Mouse (Mus musculus): ENCODE measurements around the gene Tbc1d9b. TPM values are rescaled to one million over a fixed set of nuclear protein-coding genes. Genes with fewer than 3 reads are reported as not detected.
A peak's percentile ranks its signal among the peaks of the same experiment; 100 is the strongest.
"Not testable (repeated sequence)": the region's sequence is repeated elsewhere in the genome, so short reads cannot be mapped to it uniquely, and the experiment has no call there.

The Tbc1d9b gene
- polyA plus RNA-seq, 1 experiment: 72.3 TPM

GRCm38 (mm10) chr11:50100548-50101307, 30.5 kb upstream of the Tbc1d9b start:
- Histone ChIP-seq H3K4me3 (ENCODE audit: insufficient read depth, low read length) (no peak overlapping the region), H3K4me1 (ENCODE audit: control insufficient read depth, insufficient read depth, low read length) (no peaks in the 10 kb centered on the region), H3K27ac (ENCODE audit: insufficient read depth, low read length) (no peak overlapping the region)
- TF ChIP-seq POLR2A (IDR thresholded peaks at IDR 0.05; ENCODE audit: low read depth, low read length): no peak
- TF ChIP-seq CTCF (IDR thresholded peaks at IDR 0.05; ENCODE audit: borderline replicate concordance, insufficient read depth, low read length): no peak

- H3K27ac ChIP-seq (ENCODE audit: insufficient read depth, low read length); H3K4me3 ChIP-seq (ENCODE audit: insufficient read depth, low read length); H3K4me1 ChIP-seq (ENCODE audit: control insufficient read depth, insufficient read depth, low read length): not testable (repeated sequence)
Measured at GRCm38 (mm10) chr11:50101962-50102361, 29.2 kb upstream of the Tbc1d9b start.

- no peaks in the 10 kb centered on the region for H3K4me1 ChIP-seq (ENCODE audit: control insufficient read depth, insufficient read depth, low read length)
- TF ChIP-seq CTCF (IDR thresholded peaks at IDR 0.05; ENCODE audit: borderline replicate concordance, insufficient read depth, low read length) (no peak), POLR2A (IDR thresholded peaks at IDR 0.05; ENCODE audit: low read depth, low read length) (no peak)
- no peak overlapping the region for H3K27ac ChIP-seq (ENCODE audit: insufficient read depth, low read length)
- no peak overlapping the region for H3K4me3 ChIP-seq (ENCODE audit: insufficient read depth, low read length)
Measured at GRCm38 (mm10) chr11:50104016-50104415, 27.2 kb upstream of the Tbc1d9b start.

- Histone ChIP-seq H3K4me1 (ENCODE audit: control insufficient read depth, insufficient read depth, low read length) (no peaks in the 10 kb centered on the region), H3K27ac (ENCODE audit: insufficient read depth, low read length) (no peak overlapping the region), H3K4me3 (ENCODE audit: insufficient read depth, low read length) (no peak overlapping the region)
- no peak for TF ChIP-seq CTCF (IDR thresholded peaks at IDR 0.05; ENCODE audit: borderline replicate concordance, insufficient read depth, low read length)
- TF ChIP-seq POLR2A (IDR thresholded peaks at IDR 0.05; ENCODE audit: low read depth, low read length): no peak
Measured at GRCm38 (mm10) chr11:50105237-50105636, 26.0 kb upstream of the Tbc1d9b start.

- Histone ChIP-seq H3K4me1 (ENCODE audit: control insufficient read depth, insufficient read depth, low read length) (no peaks in the 10 kb centered on the region), H3K27ac (ENCODE audit: insufficient read depth, low read length) (no peak overlapping the region), H3K4me3 (ENCODE audit: insufficient read depth, low read length) (no peak overlapping the region)
- TF ChIP-seq POLR2A (IDR thresholded peaks at IDR 0.05; ENCODE audit: low read depth, low read length): no peak
- TF ChIP-seq CTCF (IDR thresholded peaks at IDR 0.05; ENCODE audit: borderline replicate concordance, insufficient read depth, low read length): no peak
Measured at GRCm38 (mm10) chr11:50106024-50106423, 25.2 kb upstream of the Tbc1d9b start.

GRCm38 (mm10) chr11:50108823-50109244, 22.4 kb upstream of the Tbc1d9b start:
- no peaks in the 10 kb centered on the region for H3K4me1 ChIP-seq (ENCODE audit: control insufficient read depth, insufficient read depth, low read length)
- TF ChIP-seq CTCF (IDR thresholded peaks at IDR 0.05; ENCODE audit: borderline replicate concordance, insufficient read depth, low read length): no peak
- TF ChIP-seq POLR2A (IDR thresholded peaks at IDR 0.05; ENCODE audit: low read depth, low read length): no peak
- no peak overlapping the region for H3K27ac ChIP-seq (ENCODE audit: insufficient read depth, low read length)

GRCm38 (mm10) chr11:50114329-50114728, 16.9 kb upstream of the Tbc1d9b start:
- TF ChIP-seq CTCF (IDR thresholded peaks at IDR 0.05; ENCODE audit: borderline replicate concordance, insufficient read depth, low read length) (peak; percentile 89), POLR2A (IDR thresholded peaks at IDR 0.05; ENCODE audit: low read depth, low read length) (no peak)
- no peak overlapping the region for H3K4me3 ChIP-seq (ENCODE audit: insufficient read depth, low read length)
- H3K27ac ChIP-seq (ENCODE audit: insufficient read depth, low read length): no peak overlapping the region
- H3K4me1 ChIP-seq (ENCODE audit: control insufficient read depth, insufficient read depth, low read length): no peaks in the 10 kb centered on the region

More at GRCm38 (mm10) chr11:50108823-50109244, 22.4 kb upstream of the Tbc1d9b start:
- H3K4me3 ChIP-seq (ENCODE audit: insufficient read depth, low read length): no peak overlapping the region

- TF ChIP-seq CTCF (IDR thresholded peaks at IDR 0.05; ENCODE audit: borderline replicate concordance, insufficient read depth, low read length) (no peak), POLR2A (IDR thresholded peaks at IDR 0.05; ENCODE audit: low read depth, low read length) (no peak)
- Histone ChIP-seq H3K4me3 (ENCODE audit: insufficient read depth, low read length) (no peak overlapping the region), H3K4me1 (ENCODE audit: control insufficient read depth, insufficient read depth, low read length) (no peaks in the 10 kb centered on the region), H3K27ac (ENCODE audit: insufficient read depth, low read length) (no peak overlapping the region)
Measured at GRCm38 (mm10) chr11:50122631-50123081, 8.5 kb upstream of the Tbc1d9b start.

GRCm38 (mm10) chr11:50127781-50128180, 3.4 kb upstream of the Tbc1d9b start:
- TF ChIP-seq CTCF (IDR thresholded peaks at IDR 0.05; ENCODE audit: borderline replicate concordance, insufficient read depth, low read length): no peak
- no peak for TF ChIP-seq POLR2A (IDR thresholded peaks at IDR 0.05; ENCODE audit: low read depth, low read length)
- no peak overlapping the region for H3K27ac ChIP-seq (ENCODE audit: insufficient read depth, low read length)
- H3K4me3 ChIP-seq (ENCODE audit: insufficient read depth, low read length): no peak overlapping the region
- H3K4me1 ChIP-seq (ENCODE audit: control insufficient read depth, insufficient read depth, low read length): 0 out of 2 replicates have a peak, but pooled peaks cover 2% of the 10 kb centered on the region

GRCm38 (mm10) chr11:50131801-50132201, 605 bp downstream of the Tbc1d9b start:
- Histone ChIP-seq H3K27ac (ENCODE audit: insufficient read depth, low read length) (no peak overlapping the region), H3K4me3 (ENCODE audit: insufficient read depth, low read length) (peak overlapping the region; percentile 76), H3K4me1 (ENCODE audit: control insufficient read depth, insufficient read depth, low read length) (0 out of 2 replicates have a peak, but pooled peaks cover 4% of the 10 kb centered on the region)
- TF ChIP-seq CTCF (IDR thresholded peaks at IDR 0.05; ENCODE audit: borderline replicate concordance, insufficient read depth, low read length): no peak
- no peak for TF ChIP-seq POLR2A (IDR thresholded peaks at IDR 0.05; ENCODE audit: low read depth, low read length)

Data from embryonic fibroblast, embryonic 13.5 days (primary cell).